Mouse (Mus musculus): ENCODE measurements around the gene Olfr1375. TPM values are rescaled to one million over a fixed set of nuclear protein-coding genes. Genes with fewer than 3 reads are reported as not detected.
"Not testable (repeated sequence)": the region's sequence is repeated elsewhere in the genome, so short reads cannot be mapped to it uniquely, and the experiment has no call there.

Olfr1375 gene
- not detected in 2 replicates for polyA plus RNA-seq (2011; ENCODE audit: insufficient read depth, insufficient read length, low read depth, missing spikeins)

DNA sequence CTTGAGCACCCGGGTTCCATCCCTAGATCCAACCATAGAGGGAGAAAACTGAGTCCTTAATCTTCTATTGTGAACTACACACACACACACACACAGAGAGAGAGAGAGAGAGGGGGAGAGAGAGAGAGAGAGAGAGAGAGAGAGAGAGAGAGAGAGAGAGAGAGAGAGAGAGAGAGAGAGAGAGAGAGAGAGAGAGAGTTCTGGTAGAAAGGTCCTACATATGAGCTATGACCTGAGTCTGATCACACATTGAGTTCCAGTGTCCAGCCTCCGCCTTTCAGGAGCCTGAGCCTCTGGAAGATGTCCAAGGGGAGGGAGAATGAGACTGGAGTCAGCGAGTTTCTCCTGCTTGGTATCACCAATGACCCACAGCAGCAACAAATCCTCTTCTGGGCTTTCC lies at the start of gene Olfr1375:
TSS of gene Olfr1375 (plus strand) at position 301 of the 400 bp plus-strand sequence.
- not testable (repeated sequence) for H3K9me3 ChIP-seq (replicated peaks; ENCODE audit: control insufficient read depth, insufficient read depth, low read length, poor library complexity, severe bottlenecking); H3K4me1 ChIP-seq (ENCODE audit: control insufficient read depth, insufficient read depth, low read length); H3K36me3 ChIP-seq (ENCODE audit: control insufficient read depth, insufficient read depth, low read length, poor library complexity, severe bottlenecking); H3K4me3 ChIP-seq (ENCODE audit: low read depth, low read length); H3K27ac ChIP-seq (ENCODE audit: insufficient read depth, low read length); H3K27me3 ChIP-seq (ENCODE audit: control insufficient read depth, insufficient read depth, low read length, poor library complexity, severe bottlenecking); H3K9ac ChIP-seq (ENCODE audit: low read depth, poor library complexity, severe bottlenecking)

DNA sequence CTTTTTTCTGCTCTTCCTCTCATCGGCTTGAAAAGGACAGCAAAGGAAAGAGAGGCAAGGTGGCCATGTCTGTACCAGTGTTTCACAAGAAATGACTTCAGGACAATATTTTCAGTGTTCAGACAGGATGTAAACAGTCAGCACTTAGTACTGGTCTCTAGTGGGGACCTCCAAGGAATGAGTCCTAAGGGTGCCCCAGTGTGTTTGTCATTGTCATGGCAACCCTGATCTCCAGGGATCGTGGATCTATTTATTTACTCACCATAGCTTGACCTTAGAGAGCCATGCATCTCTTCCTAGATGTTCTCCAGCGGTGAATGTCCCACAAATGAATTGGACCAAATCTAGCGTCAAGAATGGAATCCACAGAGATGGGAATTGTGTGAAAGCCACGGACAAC lies 44.6 kb upstream of the Olfr1375 start, which contains the start of gene Olfr51:
TSS of gene Olfr51 (plus strand) at position 301 of the 400 bp plus-strand sequence.
- Histone ChIP-seq H3K9ac (ENCODE audit: low read depth, poor library complexity, severe bottlenecking) (no peak within 1 kb of the TSS), H3K27ac (ENCODE audit: insufficient read depth, low read length) (no peak within 1 kb of the TSS), H3K4me3 (ENCODE audit: low read depth, low read length) (no peak within 1 kb of the TSS), H3K9me3 (replicated peaks; ENCODE audit: control insufficient read depth, insufficient read depth, low read length, poor library complexity, severe bottlenecking) (no peaks in the 10 kb centered on the region), H3K27me3 (ENCODE audit: control insufficient read depth, insufficient read depth, low read length, poor library complexity, severe bottlenecking) (no peaks in the 10 kb centered on the region), H3K36me3 (ENCODE audit: control insufficient read depth, insufficient read depth, low read length, poor library complexity, severe bottlenecking) (no peaks in the 10 kb centered on the region), H3K4me1 (ENCODE audit: control insufficient read depth, insufficient read depth, low read length) (no peaks in the 10 kb centered on the region)
- TF ChIP-seq POLR2A (IDR thresholded peaks at IDR 0.05; ENCODE audit: insufficient read depth, low read length) (no peak), CTCF (IDR thresholded peaks at IDR 0.05; ENCODE audit: low read depth, low read length) (no peak), EP300 (IDR thresholded peaks at IDR 0.05; ENCODE audit: insufficient read depth, low read depth, low read length) (no peak)

DNA sequence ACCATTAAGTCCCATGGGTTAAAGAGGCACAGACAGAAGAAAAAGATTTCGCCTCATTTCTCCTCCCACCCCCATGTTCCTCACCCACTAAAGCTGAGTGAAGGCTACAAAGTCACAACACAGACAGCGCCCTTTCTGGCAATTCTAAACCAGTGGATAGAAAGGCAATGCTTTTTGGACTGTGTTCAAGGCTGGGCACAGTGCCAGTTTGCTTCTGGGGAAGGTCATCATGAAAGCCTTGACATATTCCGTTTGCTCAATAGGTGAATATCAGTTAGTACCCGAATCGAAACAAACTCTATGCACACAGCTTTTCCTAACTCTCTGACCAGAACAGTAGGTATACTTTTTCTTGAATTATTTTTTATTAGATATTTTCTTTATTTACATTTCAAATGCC lies 36.1 kb upstream of the Olfr1375 start:
- no peak for TF ChIP-seq EP300 (IDR thresholded peaks at IDR 0.05; ENCODE audit: insufficient read depth, low read depth, low read length)
- no peak for TF ChIP-seq CTCF (IDR thresholded peaks at IDR 0.05; ENCODE audit: low read depth, low read length)
- TF ChIP-seq POLR2A (IDR thresholded peaks at IDR 0.05; ENCODE audit: insufficient read depth, low read length), result no peak
- Histone ChIP-seq H3K27ac (ENCODE audit: insufficient read depth, low read length) (no peak overlapping the region), H3K27me3 (ENCODE audit: control insufficient read depth, insufficient read depth, low read length, poor library complexity, severe bottlenecking) (no peaks in the 10 kb centered on the region)

DNA sequence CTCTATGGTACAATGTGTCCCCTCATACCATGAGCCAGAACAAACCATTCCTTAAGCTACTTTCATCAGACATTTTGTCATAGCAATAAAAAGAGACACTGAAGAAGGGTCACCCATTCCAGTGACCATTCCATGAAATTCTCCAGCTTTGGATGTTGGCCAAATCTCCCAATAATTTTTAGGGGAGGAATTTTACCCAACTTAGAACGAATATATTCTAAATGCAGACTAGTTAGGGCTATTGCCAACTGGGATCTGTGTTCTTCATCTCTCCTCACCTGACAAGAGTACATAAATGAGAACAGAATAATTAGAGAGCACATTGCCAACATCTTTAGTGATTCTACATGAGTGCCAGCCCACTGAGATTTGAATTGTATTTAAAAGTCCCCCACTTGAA lies 34.0 kb upstream of the Olfr1375 start, which contains the start of gene Olfr54:
TSS of gene Olfr54 (plus strand) at position 301 of the 400 bp plus-strand sequence.
- H3K27me3 ChIP-seq (ENCODE audit: control insufficient read depth, insufficient read depth, low read length, poor library complexity, severe bottlenecking), result no peaks in the 10 kb centered on the region
- H3K4me3 ChIP-seq (ENCODE audit: low read depth, low read length), result no peak within 1 kb of the TSS
- no peaks in the 10 kb centered on the region for H3K4me1 ChIP-seq (ENCODE audit: control insufficient read depth, insufficient read depth, low read length)
- no peaks in the 10 kb centered on the region for H3K36me3 ChIP-seq (ENCODE audit: control insufficient read depth, insufficient read depth, low read length, poor library complexity, severe bottlenecking)
- H3K9me3 ChIP-seq (replicated peaks; ENCODE audit: control insufficient read depth, insufficient read depth, low read length, poor library complexity, severe bottlenecking), result no peaks in the 10 kb centered on the region
- no peak within 1 kb of the TSS for H3K9ac ChIP-seq (ENCODE audit: low read depth, poor library complexity, severe bottlenecking)
- no peak within 1 kb of the TSS for H3K27ac ChIP-seq (ENCODE audit: insufficient read depth, low read length)
- no peak for TF ChIP-seq CTCF (IDR thresholded peaks at IDR 0.05; ENCODE audit: low read depth, low read length)
- TF ChIP-seq POLR2A (IDR thresholded peaks at IDR 0.05; ENCODE audit: insufficient read depth, low read length), result no peak
- TF ChIP-seq EP300 (IDR thresholded peaks at IDR 0.05; ENCODE audit: insufficient read depth, low read depth, low read length), result no peak

More for the DNA sequence above, 36.1 kb upstream of the Olfr1375 start:
- no peak overlapping the region for H3K4me3 ChIP-seq (ENCODE audit: low read depth, low read length)
- H3K36me3 ChIP-seq (ENCODE audit: control insufficient read depth, insufficient read depth, low read length, poor library complexity, severe bottlenecking), result no peaks in the 10 kb centered on the region
- no peaks in the 10 kb centered on the region for H3K9me3 ChIP-seq (replicated peaks; ENCODE audit: control insufficient read depth, insufficient read depth, low read length, poor library complexity, severe bottlenecking)
- H3K4me1 ChIP-seq (ENCODE audit: control insufficient read depth, insufficient read depth, low read length), result no peaks in the 10 kb centered on the region
- H3K9ac ChIP-seq (ENCODE audit: low read depth, poor library complexity, severe bottlenecking), result no peak overlapping the region

DNA sequence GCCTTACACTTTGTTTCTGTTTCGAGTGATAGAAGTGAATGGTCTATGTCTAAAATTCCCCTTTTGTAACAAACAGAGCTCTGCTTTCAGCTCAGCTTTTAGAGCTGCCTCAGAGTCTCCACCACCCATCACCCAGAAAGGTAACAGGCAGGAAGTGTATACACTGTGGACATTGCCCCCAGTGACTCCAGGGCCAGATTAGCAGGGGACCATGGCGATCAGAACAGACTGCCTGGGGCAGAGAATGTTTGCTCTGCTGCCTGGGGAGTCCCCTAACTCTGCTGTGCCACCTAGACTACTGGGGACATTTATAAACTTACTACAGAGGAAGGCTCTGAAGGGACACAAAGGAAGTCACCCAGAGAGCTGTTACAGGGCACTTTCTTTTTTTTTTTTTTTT lies 31.6 kb upstream of the Olfr1375 start:
- no peaks in the 10 kb centered on the region for H3K9me3 ChIP-seq (replicated peaks; ENCODE audit: control insufficient read depth, insufficient read depth, low read length, poor library complexity, severe bottlenecking)
- TF ChIP-seq POLR2A (IDR thresholded peaks at IDR 0.05; ENCODE audit: insufficient read depth, low read length), result no peak
- TF ChIP-seq EP300 (IDR thresholded peaks at IDR 0.05; ENCODE audit: insufficient read depth, low read depth, low read length), result no peak
- TF ChIP-seq CTCF (IDR thresholded peaks at IDR 0.05; ENCODE audit: low read depth, low read length), result no peak
- H3K36me3 ChIP-seq (ENCODE audit: control insufficient read depth, insufficient read depth, low read length, poor library complexity, severe bottlenecking), result no peaks in the 10 kb centered on the region
- H3K4me1 ChIP-seq (ENCODE audit: control insufficient read depth, insufficient read depth, low read length), result no peaks in the 10 kb centered on the region
- no peak overlapping the region for H3K27ac ChIP-seq (ENCODE audit: insufficient read depth, low read length)
- no peak overlapping the region for H3K9ac ChIP-seq (ENCODE audit: low read depth, poor library complexity, severe bottlenecking)
- no peak overlapping the region for H3K4me3 ChIP-seq (ENCODE audit: low read depth, low read length)
- no peaks in the 10 kb centered on the region for H3K27me3 ChIP-seq (ENCODE audit: control insufficient read depth, insufficient read depth, low read length, poor library complexity, severe bottlenecking)

DNA sequence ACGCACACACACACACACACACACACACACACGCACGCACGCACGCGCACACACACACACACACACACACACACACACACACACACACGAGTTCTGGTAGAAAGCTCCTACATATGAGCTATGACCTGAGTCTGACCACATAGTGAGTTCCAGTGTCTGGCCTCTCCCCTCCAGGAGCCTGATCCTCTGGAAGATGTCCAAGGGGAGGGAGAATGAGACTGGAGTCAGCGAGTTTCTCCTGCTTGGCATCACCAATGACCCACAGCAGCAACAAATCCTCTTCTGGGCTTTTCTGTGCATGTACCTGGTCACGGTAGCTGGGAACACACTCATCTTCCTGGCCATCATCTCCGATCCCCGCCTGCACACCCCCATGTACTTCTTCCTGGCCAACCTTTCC lies 21.1 kb upstream of the Olfr1375 start:
- not testable (repeated sequence) for H3K36me3 ChIP-seq (ENCODE audit: control insufficient read depth, insufficient read depth, low read length, poor library complexity, severe bottlenecking); H3K27ac ChIP-seq (ENCODE audit: insufficient read depth, low read length); H3K9me3 ChIP-seq (replicated peaks; ENCODE audit: control insufficient read depth, insufficient read depth, low read length, poor library complexity, severe bottlenecking); H3K27me3 ChIP-seq (ENCODE audit: control insufficient read depth, insufficient read depth, low read length, poor library complexity, severe bottlenecking); H3K4me1 ChIP-seq (ENCODE audit: control insufficient read depth, insufficient read depth, low read length); H3K4me3 ChIP-seq (ENCODE audit: low read depth, low read length); H3K9ac ChIP-seq (ENCODE audit: low read depth, poor library complexity, severe bottlenecking)

DNA sequence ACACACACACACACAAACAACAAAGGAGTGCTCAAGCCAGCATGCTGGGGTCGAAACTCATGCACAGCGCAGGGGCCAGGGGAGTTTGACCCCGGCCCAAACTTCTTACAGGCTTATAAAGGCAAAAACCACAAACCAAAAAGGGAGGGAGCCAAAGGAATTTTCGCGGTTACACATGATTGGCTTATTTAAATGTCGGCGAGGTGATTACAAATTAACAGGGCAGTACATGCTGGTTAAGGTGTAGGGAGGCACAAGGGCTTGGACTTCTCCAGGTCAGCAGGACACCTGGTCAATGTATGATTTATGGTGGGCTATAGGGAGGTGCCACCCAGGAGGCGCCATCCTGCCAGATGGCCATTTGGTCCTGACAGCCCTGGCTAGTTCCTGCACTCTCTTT lies 18.5 kb upstream of the Olfr1375 start:
- not testable (repeated sequence) for H3K4me1 ChIP-seq (ENCODE audit: control insufficient read depth, insufficient read depth, low read length); H3K27ac ChIP-seq (ENCODE audit: insufficient read depth, low read length)

More for the DNA sequence above, 18.5 kb upstream of the Olfr1375 start:
- H3K4me3 ChIP-seq (ENCODE audit: low read depth, low read length); H3K27me3 ChIP-seq (ENCODE audit: control insufficient read depth, insufficient read depth, low read length, poor library complexity, severe bottlenecking); H3K9me3 ChIP-seq (replicated peaks; ENCODE audit: control insufficient read depth, insufficient read depth, low read length, poor library complexity, severe bottlenecking); H3K9ac ChIP-seq (ENCODE audit: low read depth, poor library complexity, severe bottlenecking); H3K36me3 ChIP-seq (ENCODE audit: control insufficient read depth, insufficient read depth, low read length, poor library complexity, severe bottlenecking): not testable (repeated sequence)

All from ES-Bruce4 (cell line).